Mouse (Mus musculus): ENCODE measurements at regions not wholly inside any gene's neighbourhood (a gene's known extent, or its start where the extent isn't known, plus 50 kb on each side); places are given as distances from the start of the nearest gene placed in this dataset.

DNA sequence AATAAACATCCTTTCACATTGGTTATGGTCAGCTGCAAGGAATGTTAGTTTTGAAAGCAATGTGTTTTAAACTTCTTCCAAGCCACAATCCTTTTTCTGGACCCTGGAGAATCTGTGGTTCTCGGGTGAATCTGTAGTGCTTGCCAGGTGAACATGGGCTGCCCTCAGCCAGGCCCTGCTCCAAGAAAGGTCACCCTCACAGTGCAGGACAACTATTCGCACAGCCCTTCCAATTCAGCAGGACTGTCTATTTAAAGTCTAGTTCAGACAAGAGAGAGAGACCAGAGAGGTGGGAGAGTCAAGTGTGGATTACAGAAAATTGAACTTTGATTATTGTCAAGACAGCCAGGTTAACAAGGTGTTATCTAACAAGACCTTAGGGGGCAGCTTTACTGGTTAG, 65.9 kb downstream of the Rplp1 start:
- Histone ChIP-seq H3K4me1 (ENCODE audit: control insufficient read depth, insufficient read depth, low read length) (no peaks in the 10 kb centered on the region), H3K27me3 (ENCODE audit: control insufficient read depth, insufficient read depth, low read length) (no peaks in the 10 kb centered on the region), H3K4me2 (ENCODE audit: low read depth, low read length) (no peak overlapping the region), H3K9ac (replicated peaks; ENCODE audit: low read length) (no peak overlapping the region), H3K27ac (replicated peaks; ENCODE audit: low read depth, low read length) (no peak overlapping the region), H3K4me3 (ENCODE audit: low read depth, low read length) (no peak overlapping the region), H3K36me3 (replicated peaks; ENCODE audit: control insufficient read depth, insufficient read depth, low read depth, low read length) (no peaks in the 10 kb centered on the region), H3K9me3 (replicated peaks; ENCODE audit: control insufficient read depth, low read length) (no peaks in the 10 kb centered on the region)
- no peak for DNase-seq (ENCODE audit: low spot score)
- 83% methylated on average over 2 of the region's 2 CpGs for WGBS
- no peak for ATAC-seq (replicated peaks; ENCODE audit: insufficient number of reproducible peaks, low FRiP score, low TSS enrichment, low read depth)

DNA sequence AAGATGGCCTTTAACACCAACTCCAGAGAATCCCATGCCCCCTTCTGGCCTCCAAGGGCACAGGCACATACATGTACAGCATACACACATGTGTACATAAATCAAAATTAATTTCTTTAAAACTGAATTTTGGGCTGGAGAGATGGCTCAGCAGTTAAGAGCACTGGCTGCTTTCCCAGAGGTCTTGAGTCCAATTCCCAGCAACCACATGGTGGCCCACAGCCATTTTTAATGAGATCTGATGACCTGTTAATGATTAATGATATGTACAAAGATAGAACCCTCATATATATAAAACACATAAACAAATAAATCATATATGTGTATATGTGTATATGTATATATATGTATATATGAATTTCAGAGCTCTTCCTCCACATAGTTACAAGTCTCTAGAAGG, 66.8 kb downstream of the Rplp1 start:
- no peaks in the 10 kb centered on the region for H3K36me3 ChIP-seq (replicated peaks; ENCODE audit: control insufficient read depth, insufficient read depth, low read depth, low read length)
- no peak overlapping the region for H3K27ac ChIP-seq (replicated peaks; ENCODE audit: low read depth, low read length)
- no peak overlapping the region for H3K9ac ChIP-seq (replicated peaks; ENCODE audit: low read length)
- no peak for ATAC-seq (replicated peaks; ENCODE audit: insufficient number of reproducible peaks, low FRiP score, low TSS enrichment, low read depth)
- no peaks in the 10 kb centered on the region for H3K9me3 ChIP-seq (replicated peaks; ENCODE audit: control insufficient read depth, low read length)
- no peak overlapping the region for H3K4me2 ChIP-seq (ENCODE audit: low read depth, low read length)
- no peak overlapping the region for H3K4me3 ChIP-seq (ENCODE audit: low read depth, low read length)
- no peaks in the 10 kb centered on the region for H3K27me3 ChIP-seq (ENCODE audit: control insufficient read depth, insufficient read depth, low read length)
- DNase-seq (ENCODE audit: low spot score) = no peak
- H3K4me1 ChIP-seq (ENCODE audit: control insufficient read depth, insufficient read depth, low read length) = no peaks in the 10 kb centered on the region

DNA sequence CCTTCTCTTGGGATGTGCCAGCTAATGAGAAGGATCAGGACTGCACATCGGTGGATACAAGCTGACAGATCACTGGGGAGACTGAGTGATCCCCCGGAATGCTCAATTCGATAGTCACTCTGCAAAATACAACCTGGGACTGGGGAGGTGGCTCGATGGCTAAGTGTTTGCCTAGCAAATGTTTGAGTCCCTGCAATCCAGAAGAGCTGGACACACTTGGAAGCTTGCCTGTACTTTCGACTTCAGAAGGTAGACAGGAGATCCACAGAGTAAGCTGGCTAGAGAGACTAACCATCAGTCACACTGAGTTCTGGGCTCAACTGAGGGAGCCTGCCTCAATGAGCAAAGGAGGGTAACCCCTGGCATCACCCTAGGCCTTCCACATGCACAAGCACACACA, 69.7 kb downstream of the Rplp1 start:
- no peak overlapping the region for H3K4me3 ChIP-seq (ENCODE audit: low read depth, low read length)
- H3K9ac ChIP-seq (replicated peaks; ENCODE audit: low read length) = no peak overlapping the region
- no peak for ATAC-seq (replicated peaks; ENCODE audit: insufficient number of reproducible peaks, low FRiP score, low TSS enrichment, low read depth)
- no peaks in the 10 kb centered on the region for H3K36me3 ChIP-seq (replicated peaks; ENCODE audit: control insufficient read depth, insufficient read depth, low read depth, low read length)
- H3K27me3 ChIP-seq (ENCODE audit: control insufficient read depth, insufficient read depth, low read length) = no peaks in the 10 kb centered on the region
- no peak overlapping the region for H3K27ac ChIP-seq (replicated peaks; ENCODE audit: low read depth, low read length)
- 81% methylated on average over 5 of the region's 5 CpGs for WGBS
- no peak for DNase-seq (ENCODE audit: low spot score)
- H3K4me1 ChIP-seq (ENCODE audit: control insufficient read depth, insufficient read depth, low read length) = no peaks in the 10 kb centered on the region
- H3K4me2 ChIP-seq (ENCODE audit: low read depth, low read length) = no peak overlapping the region
- H3K9me3 ChIP-seq (replicated peaks; ENCODE audit: control insufficient read depth, low read length) = no peaks in the 10 kb centered on the region

DNA sequence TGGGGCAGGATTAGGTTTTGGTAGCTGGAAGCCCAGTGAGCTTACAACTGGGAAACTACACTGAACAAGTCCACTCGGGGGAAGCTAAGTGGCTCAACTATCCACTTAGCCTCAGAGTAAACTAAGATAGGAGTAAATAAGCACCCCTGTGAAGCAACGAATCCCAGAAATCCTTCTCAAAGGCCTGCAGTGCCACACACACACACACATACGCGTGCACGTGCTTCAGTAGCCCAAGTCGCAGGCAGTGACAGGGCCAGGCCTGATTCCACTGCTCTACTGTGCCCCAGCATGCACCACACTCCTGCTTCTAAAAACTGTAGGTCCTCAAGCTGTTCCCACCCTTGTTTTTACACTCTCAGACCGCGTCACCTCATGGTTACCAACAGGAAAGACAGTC, 70.2 kb downstream of the Rplp1 start:
- Histone ChIP-seq H3K4me1 (ENCODE audit: control insufficient read depth, insufficient read depth, low read length) (no peaks in the 10 kb centered on the region), H3K4me3 (ENCODE audit: low read depth, low read length) (no peak overlapping the region), H3K4me2 (ENCODE audit: low read depth, low read length) (no peak overlapping the region), H3K9me3 (replicated peaks; ENCODE audit: control insufficient read depth, low read length) (no peaks in the 10 kb centered on the region), H3K36me3 (replicated peaks; ENCODE audit: control insufficient read depth, insufficient read depth, low read depth, low read length) (no peaks in the 10 kb centered on the region), H3K9ac (replicated peaks; ENCODE audit: low read length) (no peak overlapping the region), H3K27me3 (ENCODE audit: control insufficient read depth, insufficient read depth, low read length) (no peaks in the 10 kb centered on the region), H3K27ac (replicated peaks; ENCODE audit: low read depth, low read length) (no peak overlapping the region)
- WGBS = 71% methylated on average over 8 of the region's 8 CpGs
- DNase-seq (ENCODE audit: low spot score) (no peak), ATAC-seq (replicated peaks; ENCODE audit: insufficient number of reproducible peaks, low FRiP score, low TSS enrichment, low read depth) (no peak)

DNA sequence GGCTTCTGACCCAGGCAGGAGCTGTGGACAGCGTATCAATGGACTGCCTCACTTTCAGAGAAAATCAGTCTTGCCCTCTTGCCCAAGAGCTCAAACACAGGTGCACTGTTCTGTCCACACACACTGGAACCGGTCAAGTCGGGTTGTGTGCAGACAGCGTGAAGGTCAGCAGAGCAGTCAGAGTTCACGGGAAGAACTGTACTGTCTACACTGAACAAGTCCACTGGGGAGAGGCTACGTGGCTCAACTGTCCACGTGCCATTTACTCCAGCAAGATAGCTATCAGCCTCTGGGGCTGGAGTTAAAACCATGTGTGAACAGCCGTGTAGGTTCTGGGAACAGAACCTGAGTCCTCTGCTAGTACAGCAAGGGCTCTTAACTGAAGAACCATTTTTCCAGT, 70.8 kb downstream of the Rplp1 start:
- H3K27me3 ChIP-seq (ENCODE audit: control insufficient read depth, insufficient read depth, low read length) = no peaks in the 10 kb centered on the region
- no peaks in the 10 kb centered on the region for H3K9me3 ChIP-seq (replicated peaks; ENCODE audit: control insufficient read depth, low read length)
- no peak overlapping the region for H3K9ac ChIP-seq (replicated peaks; ENCODE audit: low read length)
- no peaks in the 10 kb centered on the region for H3K36me3 ChIP-seq (replicated peaks; ENCODE audit: control insufficient read depth, insufficient read depth, low read depth, low read length)
- DNase-seq (ENCODE audit: low spot score) = no peak
- H3K4me2 ChIP-seq (ENCODE audit: low read depth, low read length) = no peak overlapping the region
- H3K4me3 ChIP-seq (ENCODE audit: low read depth, low read length) = no peak overlapping the region
- no peak for ATAC-seq (replicated peaks; ENCODE audit: insufficient number of reproducible peaks, low FRiP score, low TSS enrichment, low read depth)
- 78% methylated on average over 8 of the region's 8 CpGs for WGBS
- H3K27ac ChIP-seq (replicated peaks; ENCODE audit: low read depth, low read length) = no peak overlapping the region
- no peaks in the 10 kb centered on the region for H3K4me1 ChIP-seq (ENCODE audit: control insufficient read depth, insufficient read depth, low read length)

DNA sequence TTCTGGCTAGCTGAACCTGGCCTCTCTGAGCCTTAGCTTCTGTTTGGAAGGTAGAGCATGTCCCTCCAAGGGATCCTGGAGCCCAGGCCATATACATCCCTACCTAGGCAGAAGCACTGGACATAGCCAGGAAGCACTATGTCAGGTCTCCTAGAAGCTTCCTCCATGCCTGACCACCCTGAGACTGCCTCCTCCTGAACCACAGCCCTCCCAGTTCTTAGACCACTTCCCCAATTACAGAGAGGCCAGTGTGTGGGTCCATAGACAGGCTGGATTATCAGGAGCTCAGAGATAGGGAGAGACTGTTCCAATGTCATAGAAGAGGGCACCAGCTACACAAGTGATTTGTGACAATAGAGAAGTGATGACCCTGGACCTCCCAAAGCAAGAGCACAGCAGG, 72.0 kb downstream of the Rplp1 start:
- no peaks in the 10 kb centered on the region for H3K27me3 ChIP-seq (ENCODE audit: control insufficient read depth, insufficient read depth, low read length)
- H3K36me3 ChIP-seq (replicated peaks; ENCODE audit: control insufficient read depth, insufficient read depth, low read depth, low read length) = no peaks in the 10 kb centered on the region
- no peak overlapping the region for H3K4me2 ChIP-seq (ENCODE audit: low read depth, low read length)
- H3K4me1 ChIP-seq (ENCODE audit: control insufficient read depth, insufficient read depth, low read length) = no peaks in the 10 kb centered on the region
- DNase-seq (ENCODE audit: low spot score) (no peak), ATAC-seq (replicated peaks; ENCODE audit: insufficient number of reproducible peaks, low FRiP score, low TSS enrichment, low read depth) (no peak)
- H3K4me3 ChIP-seq (ENCODE audit: low read depth, low read length) = no peak overlapping the region
- H3K27ac ChIP-seq (replicated peaks; ENCODE audit: low read depth, low read length) = no peak overlapping the region
- H3K9ac ChIP-seq (replicated peaks; ENCODE audit: low read length) = no peak overlapping the region
- no peaks in the 10 kb centered on the region for H3K9me3 ChIP-seq (replicated peaks; ENCODE audit: control insufficient read depth, low read length)

DNA sequence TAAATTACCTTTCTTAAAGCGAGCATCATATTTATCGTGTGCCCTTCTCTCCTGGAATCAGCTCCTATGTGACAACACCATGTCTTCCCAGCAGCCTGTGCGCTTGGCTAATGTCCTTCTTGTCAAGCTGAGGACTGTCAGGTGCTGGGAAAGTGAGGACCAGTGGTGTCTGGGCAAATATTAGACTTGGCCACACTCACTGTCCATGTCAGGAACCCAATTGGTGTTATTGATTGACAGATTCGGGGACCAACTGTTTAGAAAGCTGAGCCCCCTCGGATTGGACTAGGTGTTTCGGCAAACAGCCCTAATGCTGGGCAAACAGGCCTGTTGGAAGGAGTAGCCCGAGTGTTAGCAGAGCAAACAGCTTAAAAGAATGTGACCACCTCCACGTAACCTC, 73.1 kb downstream of the Rplp1 start:
- WGBS = 84% methylated on average over 8 of the region's 8 CpGs
- H3K4me3 ChIP-seq (ENCODE audit: low read depth, low read length) = no peak overlapping the region

DNA sequence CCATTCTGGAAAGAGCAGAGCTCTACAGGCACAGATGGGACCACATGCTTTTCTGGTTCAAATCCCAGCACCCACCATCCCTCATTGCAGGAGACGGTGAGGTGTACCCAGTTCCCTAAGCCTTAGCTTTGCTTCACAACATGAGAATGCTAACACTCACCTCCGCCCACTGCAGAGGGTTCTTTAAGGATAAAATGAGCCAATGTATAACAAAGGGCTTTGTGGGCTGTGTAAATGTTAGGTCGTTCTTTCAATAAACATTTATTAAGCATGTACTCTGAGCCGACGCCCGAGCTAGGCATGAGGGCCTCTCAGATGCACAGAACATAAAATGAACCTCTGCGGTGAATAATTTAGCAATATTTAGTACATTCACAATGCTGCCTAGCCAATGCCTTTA, 74.0 kb downstream of the Rplp1 start:
- Histone ChIP-seq H3K4me2 (ENCODE audit: low read depth, low read length) (no peak overlapping the region), H3K27ac (replicated peaks; ENCODE audit: low read depth, low read length) (no peak overlapping the region), H3K4me1 (ENCODE audit: control insufficient read depth, insufficient read depth, low read length) (no peaks in the 10 kb centered on the region), H3K4me3 (ENCODE audit: low read depth, low read length) (no peak overlapping the region), H3K27me3 (ENCODE audit: control insufficient read depth, insufficient read depth, low read length) (no peaks in the 10 kb centered on the region), H3K36me3 (replicated peaks; ENCODE audit: control insufficient read depth, insufficient read depth, low read depth, low read length) (no peaks in the 10 kb centered on the region), H3K9ac (replicated peaks; ENCODE audit: low read length) (no peak overlapping the region), H3K9me3 (replicated peaks; ENCODE audit: control insufficient read depth, low read length) (no peaks in the 10 kb centered on the region)
- DNase-seq (ENCODE audit: low spot score) = no peak
- no peak for ATAC-seq (replicated peaks; ENCODE audit: insufficient number of reproducible peaks, low FRiP score, low TSS enrichment, low read depth)
- 87% methylated on average over 7 of the region's 7 CpGs for WGBS

More for the DNA sequence above, 73.1 kb downstream of the Rplp1 start:
- Histone ChIP-seq H3K27ac (replicated peaks; ENCODE audit: low read depth, low read length) (no peak overlapping the region), H3K9me3 (replicated peaks; ENCODE audit: control insufficient read depth, low read length) (no peaks in the 10 kb centered on the region), H3K27me3 (ENCODE audit: control insufficient read depth, insufficient read depth, low read length) (no peaks in the 10 kb centered on the region), H3K4me2 (ENCODE audit: low read depth, low read length) (no peak overlapping the region), H3K4me1 (ENCODE audit: control insufficient read depth, insufficient read depth, low read length) (no peaks in the 10 kb centered on the region), H3K36me3 (replicated peaks; ENCODE audit: control insufficient read depth, insufficient read depth, low read depth, low read length) (no peaks in the 10 kb centered on the region), H3K9ac (replicated peaks; ENCODE audit: low read length) (no peak overlapping the region)
- DNase-seq (ENCODE audit: low spot score) = no peak
- ATAC-seq (replicated peaks; ENCODE audit: insufficient number of reproducible peaks, low FRiP score, low TSS enrichment, low read depth) = no peak

DNA sequence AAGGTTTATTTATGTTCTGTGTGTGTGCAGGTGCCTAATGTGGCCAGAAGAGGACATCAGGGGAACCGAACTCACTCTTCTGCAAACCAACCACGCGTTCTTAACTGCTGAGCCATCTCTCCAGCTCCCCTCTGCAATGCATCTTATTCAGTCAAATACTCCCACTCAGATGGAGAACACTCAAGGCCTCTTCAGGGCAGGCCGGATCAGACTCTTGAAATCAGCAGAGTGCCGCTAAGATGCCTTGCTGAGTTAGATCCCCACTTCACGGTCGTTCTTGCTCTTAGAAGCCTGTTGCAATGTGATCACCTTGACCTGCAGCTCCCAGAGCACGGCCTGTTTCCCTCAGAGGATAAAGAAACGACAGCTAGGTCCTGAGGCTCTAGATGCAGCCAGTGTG, 81.1 kb downstream of the Rplp1 start:
- DNase-seq (ENCODE audit: low spot score) (no peak), ATAC-seq (replicated peaks; ENCODE audit: insufficient number of reproducible peaks, low FRiP score, low TSS enrichment, low read depth) (no peak)
- Histone ChIP-seq H3K9me3 (replicated peaks; ENCODE audit: control insufficient read depth, low read length) (no peaks in the 10 kb centered on the region), H3K27ac (replicated peaks; ENCODE audit: low read depth, low read length) (no peak overlapping the region), H3K4me3 (ENCODE audit: low read depth, low read length) (no peak overlapping the region), H3K27me3 (ENCODE audit: control insufficient read depth, insufficient read depth, low read length) (no peaks in the 10 kb centered on the region), H3K4me2 (ENCODE audit: low read depth, low read length) (no peak overlapping the region), H3K9ac (replicated peaks; ENCODE audit: low read length) (no peak overlapping the region), H3K4me1 (ENCODE audit: control insufficient read depth, insufficient read depth, low read length) (no peaks in the 10 kb centered on the region), H3K36me3 (replicated peaks; ENCODE audit: control insufficient read depth, insufficient read depth, low read depth, low read length) (no peaks in the 10 kb centered on the region)
- 68% methylated on average over 9 of the region's 9 CpGs for WGBS

All from embryonic facial prominence, embryonic 11.5 days (tissue).